Mouse (Mus musculus): ENCODE measurements around the gene C1qtnf3.

GRCm38 (mm10) chr15:10999832-11000231 lies 47.7 kb downstream of the C1qtnf3 start:
- TF ChIP-seq POLR2A (IDR thresholded peaks at IDR 0.05; ENCODE audit: low read depth, low read length) (no peak), CTCF (IDR thresholded peaks at IDR 0.05; ENCODE audit: extremely low read depth, insufficient read length, insufficient replicate concordance, low read depth, low read length) (no peak)
